Mouse (Mus musculus): ENCODE measurements around the gene Pde9a. TPM values are rescaled to one million over a fixed set of nuclear protein-coding genes. Genes with fewer than 3 reads are reported as not detected.

Gene Pde9a
- polyA plus RNA-seq, 1 experiment: 83.6 TPM

DNA sequence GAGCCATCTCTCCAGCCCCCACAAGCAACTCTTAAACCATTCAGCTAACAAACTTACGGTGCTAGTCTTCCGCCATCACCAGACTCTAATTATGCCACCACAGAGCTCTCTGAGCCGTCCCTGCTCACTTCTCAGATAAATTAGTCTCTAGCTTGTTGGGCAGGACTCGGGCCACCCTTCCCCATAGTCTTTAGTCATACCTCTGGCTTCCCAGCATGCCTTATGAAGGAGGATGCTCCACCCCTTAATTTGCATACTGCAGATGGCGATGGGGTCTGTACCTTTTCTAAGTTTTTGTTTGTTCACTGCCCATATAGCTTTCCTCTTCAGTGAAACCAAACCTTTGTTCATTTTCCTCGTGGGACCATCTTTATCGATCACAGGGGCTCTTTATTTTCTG lies 92.6 kb downstream of the Pde9a start:
- Histone ChIP-seq H3K4me3 (replicated peaks; ENCODE audit: extremely low read depth, low read depth, low read length) (no peak overlapping the region), H3K4me1 (ENCODE audit: control insufficient read depth, insufficient read depth, low read length) (no peaks in the 10 kb centered on the region; the same call in 1 of the 2 replicates)
- WGBS: 82% methylated on average over 7 of the region's 7 CpGs
- TF ChIP-seq POLR2A (IDR thresholded peaks at IDR 0.05; ENCODE audit: borderline replicate concordance, extremely low read depth, low read depth, low read length): no peak
- TF ChIP-seq CTCF (IDR thresholded peaks at IDR 0.05; ENCODE audit: insufficient read depth, low read length): no peak
- no peak for DNase-seq

DNA sequence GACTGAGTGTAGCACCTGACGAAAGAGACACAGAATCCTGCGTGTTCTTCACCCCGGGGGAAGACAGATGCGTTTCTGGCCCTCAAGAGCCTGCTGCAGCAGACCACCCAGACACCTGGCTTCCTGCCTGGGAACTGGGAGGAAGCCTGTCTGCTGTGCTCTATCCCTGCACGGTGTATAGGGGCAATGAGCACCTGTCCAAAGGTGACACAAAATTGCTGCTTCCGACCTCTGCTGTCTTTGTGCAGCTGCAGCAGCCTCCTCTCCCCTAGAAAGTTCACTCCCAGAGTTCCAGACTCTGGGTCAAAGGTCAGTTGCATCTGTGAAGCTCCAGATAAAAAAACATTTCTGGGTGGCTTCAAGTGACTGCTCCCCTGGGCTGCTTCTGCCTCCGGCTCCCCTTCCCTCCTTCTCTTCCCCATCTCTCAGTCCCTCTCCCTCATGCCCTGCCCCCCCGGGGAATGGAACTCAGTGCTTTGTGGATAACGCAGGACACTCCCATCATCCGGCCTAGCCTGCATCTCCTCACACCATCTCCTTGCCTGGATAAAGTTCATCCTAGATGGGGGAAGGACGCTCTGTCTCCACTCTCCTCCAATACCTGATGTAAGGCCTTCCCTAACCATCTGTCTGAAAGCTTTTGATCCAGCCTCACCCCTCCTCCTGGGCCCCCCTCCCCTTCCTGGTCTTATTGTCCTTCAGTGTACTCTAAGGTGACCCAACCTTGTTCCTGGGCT lies 93.3 kb downstream of the Pde9a start:
- Histone ChIP-seq H3K4me3 (replicated peaks; ENCODE audit: extremely low read depth, low read depth, low read length) (no peak overlapping the region), H3K4me1 (ENCODE audit: control insufficient read depth, insufficient read depth, low read length) (no peaks in the 10 kb centered on the region; the same call in 1 of the 2 replicates)
- no peak for TF ChIP-seq POLR2A (IDR thresholded peaks at IDR 0.05; ENCODE audit: borderline replicate concordance, extremely low read depth, low read depth, low read length)
- TF ChIP-seq CTCF (IDR thresholded peaks at IDR 0.05; ENCODE audit: insufficient read depth, low read length): no peak
- DNase-seq: no peak
- WGBS: 59% methylated on average over 11 of the region's 11 CpGs

DNA sequence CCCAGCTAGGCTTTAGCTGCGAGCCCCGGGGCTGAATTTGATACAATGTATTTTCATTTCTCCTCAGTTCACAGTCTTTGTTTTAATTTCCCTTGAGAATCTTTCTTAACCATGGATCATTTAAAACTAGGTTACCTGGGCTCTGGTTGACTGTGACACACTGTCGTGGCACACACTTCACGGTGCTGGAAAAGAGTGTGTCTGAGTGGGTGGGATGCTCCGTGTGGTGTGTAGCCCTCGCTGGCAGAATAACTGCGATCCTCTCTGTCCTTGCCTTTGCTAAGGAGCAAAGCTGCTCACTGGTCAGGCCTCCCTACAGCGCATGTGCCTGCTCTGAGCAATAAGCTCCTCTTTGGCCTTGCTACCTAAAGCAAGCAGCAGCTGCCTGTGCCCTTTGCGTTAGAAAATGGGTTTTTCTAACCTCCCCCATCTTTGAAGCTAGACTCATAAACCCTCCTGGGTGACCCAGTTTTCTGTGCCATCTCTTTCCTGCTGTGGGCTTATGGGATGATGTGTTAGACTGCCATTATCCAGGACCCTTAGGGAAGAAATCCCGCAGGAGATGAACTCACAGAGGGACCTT lies 100.7 kb downstream of the Pde9a start:
- 79% methylated on average over 10 of the region's 10 CpGs for WGBS
- TF ChIP-seq POLR2A (IDR thresholded peaks at IDR 0.05; ENCODE audit: borderline replicate concordance, extremely low read depth, low read depth, low read length): no peak
- TF ChIP-seq CTCF (IDR thresholded peaks at IDR 0.05; ENCODE audit: insufficient read depth, low read length): no peak
- DNase-seq: no peak
- Histone ChIP-seq H3K4me1 (ENCODE audit: control insufficient read depth, insufficient read depth, low read length) (no peaks in the 10 kb centered on the region; the same call in 1 of the 2 replicates), H3K4me3 (replicated peaks; ENCODE audit: extremely low read depth, low read depth, low read length) (no peak overlapping the region)

DNA sequence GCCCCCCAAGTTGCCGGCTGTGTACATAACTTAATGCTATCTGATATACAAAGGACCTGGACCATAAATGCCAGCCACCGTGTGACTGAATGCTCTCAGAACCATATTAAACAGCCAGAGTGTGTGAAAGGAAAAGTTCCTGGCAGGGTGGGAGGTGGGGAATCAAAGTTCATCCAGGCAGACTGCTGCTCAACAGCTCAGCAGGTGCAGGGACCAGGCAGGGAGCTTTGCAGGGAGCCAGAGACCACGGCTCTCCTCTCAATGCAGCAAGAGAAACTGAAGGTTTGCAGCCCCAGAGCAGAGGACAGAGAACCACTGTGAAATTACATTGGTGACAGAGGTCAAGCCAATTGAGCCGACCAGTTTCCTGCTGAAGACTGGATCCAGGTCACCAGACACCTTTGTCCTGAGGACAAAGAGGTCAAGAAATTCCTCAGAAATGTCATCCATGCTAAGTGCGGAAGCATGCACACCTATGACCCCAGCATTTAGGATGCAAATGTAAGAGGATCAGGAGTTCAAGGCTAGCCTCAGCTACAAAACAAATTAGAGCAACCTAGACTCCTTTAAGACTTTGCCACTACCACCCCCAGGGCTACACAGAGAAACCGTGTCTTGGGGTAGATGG lies 101.5 kb downstream of the Pde9a start:
- H3K4me1 ChIP-seq (ENCODE audit: control insufficient read depth, insufficient read depth, low read length): no peaks in the 10 kb centered on the region; the same call in 1 of the 2 replicates
- TF ChIP-seq CTCF (IDR thresholded peaks at IDR 0.05; ENCODE audit: insufficient read depth, low read length) (no peak), POLR2A (IDR thresholded peaks at IDR 0.05; ENCODE audit: borderline replicate concordance, extremely low read depth, low read depth, low read length) (no peak)
- WGBS: 46% methylated on average over 6 of the region's 6 CpGs
- no peak for DNase-seq
- no peak overlapping the region for H3K4me3 ChIP-seq (replicated peaks; ENCODE audit: extremely low read depth, low read depth, low read length)

DNA sequence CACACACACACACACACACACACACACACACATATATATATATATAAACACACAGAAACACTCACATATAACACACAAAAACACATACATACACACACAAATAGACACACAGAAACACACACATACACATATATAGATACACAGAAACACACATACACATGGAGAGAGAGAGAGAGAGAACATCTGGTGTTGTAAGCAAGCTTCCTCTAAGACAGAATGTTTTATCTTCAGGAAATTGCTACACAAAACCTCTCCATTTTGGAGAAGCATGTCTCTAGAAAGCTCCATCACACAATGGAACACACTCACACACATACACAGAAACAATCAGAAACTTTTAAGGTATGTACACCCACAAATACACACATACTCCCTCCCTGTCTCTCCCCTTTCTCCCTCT lies 105.3 kb downstream of the Pde9a start:
- TF ChIP-seq CTCF (IDR thresholded peaks at IDR 0.05; ENCODE audit: insufficient read depth, low read length): no peak
- no peak for TF ChIP-seq POLR2A (IDR thresholded peaks at IDR 0.05; ENCODE audit: borderline replicate concordance, extremely low read depth, low read depth, low read length)
- DNase-seq: no peak
- no peaks in the 10 kb centered on the region for H3K4me1 ChIP-seq (ENCODE audit: control insufficient read depth, insufficient read depth, low read length)

DNA sequence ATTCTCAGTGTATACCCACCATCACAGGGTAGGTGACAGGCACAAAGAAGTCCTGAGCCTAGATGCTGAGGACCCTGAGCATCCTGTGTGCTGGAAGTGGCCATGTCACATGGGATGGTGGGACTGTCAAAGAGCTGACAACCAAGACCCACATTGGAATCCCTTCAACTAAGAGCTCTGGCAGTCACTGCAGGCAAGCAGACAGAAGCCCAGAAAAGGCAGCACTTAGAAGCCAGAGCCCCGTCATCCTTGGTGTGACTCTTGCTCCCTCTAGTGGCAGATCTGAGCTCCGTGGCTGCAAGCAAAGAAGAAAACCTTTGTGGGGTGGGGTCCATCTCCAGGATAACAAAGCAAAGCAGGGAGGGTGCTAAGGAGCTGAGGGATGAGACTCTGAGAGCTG lies 106.4 kb downstream of the Pde9a start:
- WGBS: 0% methylated on average over 2 of the region's 2 CpGs

More for the DNA sequence above, 105.3 kb downstream of the Pde9a start:
- no peak overlapping the region for H3K4me3 ChIP-seq (replicated peaks; ENCODE audit: extremely low read depth, low read depth, low read length)

DNA sequence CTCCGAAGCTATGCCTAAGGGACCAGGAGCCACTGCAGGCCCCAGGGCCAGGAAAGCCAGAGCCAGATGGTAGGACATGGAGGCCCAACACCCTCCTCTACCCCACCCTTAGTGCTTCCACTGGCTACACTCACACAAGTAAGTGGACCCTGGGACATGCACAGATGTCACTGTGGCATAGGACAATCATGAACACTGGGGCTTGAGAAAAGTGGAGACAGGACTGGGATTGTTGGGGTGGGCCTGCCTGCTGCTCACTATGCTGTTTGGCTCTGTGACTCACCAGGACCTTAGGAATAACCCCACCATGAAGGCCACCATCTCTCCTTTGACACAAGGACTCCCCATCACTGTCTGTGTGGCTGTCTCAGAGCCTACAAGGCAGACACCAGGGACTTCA lies 109.0 kb downstream of the Pde9a start:
- H3K4me3 ChIP-seq (replicated peaks; ENCODE audit: extremely low read depth, low read depth, low read length): no peak overlapping the region
- WGBS: 85% methylated on average over 1 of the region's 1 CpGs
- DNase-seq: no peak
- no peaks in the 10 kb centered on the region for H3K4me1 ChIP-seq (ENCODE audit: control insufficient read depth, insufficient read depth, low read length)
- TF ChIP-seq CTCF (IDR thresholded peaks at IDR 0.05; ENCODE audit: insufficient read depth, low read length) (no peak), POLR2A (IDR thresholded peaks at IDR 0.05; ENCODE audit: borderline replicate concordance, extremely low read depth, low read depth, low read length) (no peak)

More for the DNA sequence above, 106.4 kb downstream of the Pde9a start:
- H3K4me3 ChIP-seq (replicated peaks; ENCODE audit: extremely low read depth, low read depth, low read length): no peak overlapping the region
- TF ChIP-seq POLR2A (IDR thresholded peaks at IDR 0.05; ENCODE audit: borderline replicate concordance, extremely low read depth, low read depth, low read length) (no peak), CTCF (IDR thresholded peaks at IDR 0.05; ENCODE audit: insufficient read depth, low read length) (peak; percentile 95)
- peak; percentile 63 for DNase-seq
- no peaks in the 10 kb centered on the region for H3K4me1 ChIP-seq (ENCODE audit: control insufficient read depth, insufficient read depth, low read length)

DNA sequence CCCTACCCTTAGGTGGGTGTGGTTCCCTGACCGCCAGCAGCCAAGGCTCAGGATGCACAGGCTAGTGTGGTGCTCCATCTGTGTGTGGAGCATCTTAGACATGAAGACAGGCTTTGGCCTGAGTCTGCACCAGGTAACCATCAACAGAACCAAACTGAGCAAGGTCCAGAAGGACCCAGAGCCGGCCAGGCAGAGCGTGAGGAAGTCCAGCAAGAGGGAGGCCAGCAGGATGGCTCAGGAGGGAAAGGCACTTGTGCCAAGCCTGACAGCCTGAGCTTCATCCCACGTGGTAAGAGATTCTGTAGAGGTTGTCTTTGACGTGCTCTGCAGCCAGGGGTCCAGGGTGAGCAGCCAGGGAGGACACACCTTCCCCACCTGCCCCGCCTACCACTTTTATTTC lies 111.7 kb downstream of the Pde9a start:
- TF ChIP-seq CTCF (IDR thresholded peaks at IDR 0.05; ENCODE audit: insufficient read depth, low read length) (no peak), POLR2A (IDR thresholded peaks at IDR 0.05; ENCODE audit: borderline replicate concordance, extremely low read depth, low read depth, low read length) (no peak)
- no peaks in the 10 kb centered on the region for H3K4me1 ChIP-seq (ENCODE audit: control insufficient read depth, insufficient read depth, low read length)
- H3K4me3 ChIP-seq (replicated peaks; ENCODE audit: extremely low read depth, low read depth, low read length): no peak overlapping the region
- DNase-seq: no peak
- WGBS: 91% methylated on average over 6 of the region's 6 CpGs

DNA sequence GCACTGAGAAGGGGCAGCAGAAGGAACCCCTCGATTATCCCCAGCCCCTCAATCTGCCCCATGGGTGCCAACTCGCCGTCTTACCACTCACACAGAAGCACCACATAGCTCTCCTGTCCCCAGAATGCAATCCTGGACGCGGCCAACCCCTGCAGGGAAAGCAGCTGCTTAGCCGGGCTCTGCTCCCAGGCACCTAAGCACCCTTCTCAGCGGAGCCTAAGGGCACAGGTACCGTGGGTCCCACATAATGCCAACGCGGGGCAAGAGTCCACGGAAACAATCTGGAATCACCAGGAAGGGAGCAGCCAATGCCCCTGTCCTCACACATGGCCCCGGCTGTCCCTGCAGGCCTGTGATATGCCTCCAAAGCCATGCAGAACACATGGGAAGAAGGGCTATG lies 113.7 kb downstream of the Pde9a start:
- Histone ChIP-seq H3K4me1 (ENCODE audit: control insufficient read depth, insufficient read depth, low read length) (no peaks in the 10 kb centered on the region), H3K4me3 (replicated peaks; ENCODE audit: extremely low read depth, low read depth, low read length) (no peak overlapping the region)
- TF ChIP-seq CTCF (IDR thresholded peaks at IDR 0.05; ENCODE audit: insufficient read depth, low read length) (no peak), POLR2A (IDR thresholded peaks at IDR 0.05; ENCODE audit: borderline replicate concordance, extremely low read depth, low read depth, low read length) (no peak)
- 95% methylated on average over 12 of the region's 12 CpGs for WGBS
- DNase-seq: no peak

All from lung, adult 2 months (tissue).